Mouse (Mus musculus): ENCODE data around the gene Cbl. TPM values are rescaled to one million over a fixed set of nuclear protein-coding genes. Genes with fewer than 3 reads are reported as not detected.

Cbl gene
- polyA plus RNA-seq, 1 experiment from 2014 or later = 14.8 TPM

- Histone ChIP-seq H3K9me3 (replicated peaks; ENCODE audit: control insufficient read depth, low read length) (no peaks in the 10 kb centered on the region), H3K4me3 (ENCODE audit: low read depth, low read length) (no peak overlapping the region), H3K36me3 (ENCODE audit: control insufficient read depth, insufficient read depth, low read length) (no peaks in the 10 kb centered on the region), H3K27me3 (ENCODE audit: control insufficient read depth, insufficient read depth, low read length) (no peaks in the 10 kb centered on the region), H3K9ac (ENCODE audit: low read depth, low read length) (no peak overlapping the region), H3K4me2 (no peak overlapping the region), H3K27ac (ENCODE audit: low read depth, low read length) (no peak overlapping the region), H3K4me1 (ENCODE audit: control insufficient read depth, insufficient read depth, low read length) (peaks cover 6% of the 10 kb centered on the region)
- ATAC-seq (replicated peaks; ENCODE audit: insufficient number of reproducible peaks, low FRiP score, low TSS enrichment) = no peak
- 60% methylated on average over 4 of the region's 4 CpGs for WGBS (ENCODE audit: insufficient replicate concordance)
Observed at GRCm38 (mm10) chr9:44237128-44237527, 3.3 kb upstream of the Cbl start.

GRCm38 (mm10) chr9:44236601-44237000 is 2.8 kb upstream of the Cbl start:
- no peaks in the 10 kb centered on the region for H3K36me3 ChIP-seq (ENCODE audit: control insufficient read depth, insufficient read depth, low read length)
- H3K9me3 ChIP-seq (replicated peaks; ENCODE audit: control insufficient read depth, low read length) = no peaks in the 10 kb centered on the region
- H3K9ac ChIP-seq (ENCODE audit: low read depth, low read length) = no peak overlapping the region
- H3K4me3 ChIP-seq (ENCODE audit: low read depth, low read length) = no peak overlapping the region
- H3K27me3 ChIP-seq (ENCODE audit: control insufficient read depth, insufficient read depth, low read length) = no peaks in the 10 kb centered on the region
- no peak overlapping the region for H3K27ac ChIP-seq (ENCODE audit: low read depth, low read length)
- ATAC-seq (replicated peaks; ENCODE audit: insufficient number of reproducible peaks, low FRiP score, low TSS enrichment) = no peak
- 58% methylated on average over 4 of the region's 4 CpGs for WGBS (ENCODE audit: insufficient replicate concordance)
- no peak overlapping the region for H3K4me2 ChIP-seq
- peaks cover 12% of the 10 kb centered on the region for H3K4me1 ChIP-seq (ENCODE audit: control insufficient read depth, insufficient read depth, low read length)

- 20% methylated on average over 19 of the region's 19 CpGs for WGBS (ENCODE audit: insufficient replicate concordance)
- Histone ChIP-seq H3K4me2 (peak overlapping the region; percentile 82), H3K36me3 (ENCODE audit: control insufficient read depth, insufficient read depth, low read length) (no peaks in the 10 kb centered on the region), H3K27ac (ENCODE audit: low read depth, low read length) (peak overlapping the region; percentile 95; the same call in 1 of the 2 replicates), H3K4me1 (ENCODE audit: control insufficient read depth, insufficient read depth, low read length) (peaks cover 17% of the 10 kb centered on the region), H3K9ac (ENCODE audit: low read depth, low read length) (peak overlapping the region; percentile 29), H3K27me3 (ENCODE audit: control insufficient read depth, insufficient read depth, low read length) (no peaks in the 10 kb centered on the region), H3K9me3 (replicated peaks; ENCODE audit: control insufficient read depth, low read length) (no peaks in the 10 kb centered on the region), H3K4me3 (ENCODE audit: low read depth, low read length) (peak overlapping the region; percentile 95)
- ATAC-seq (replicated peaks; ENCODE audit: insufficient number of reproducible peaks, low FRiP score, low TSS enrichment) = no peak
Observed at GRCm38 (mm10) chr9:44234479-44235427, 904 bp upstream of the Cbl start.

- H3K36me3 ChIP-seq (ENCODE audit: control insufficient read depth, insufficient read depth, low read length) = no peaks in the 10 kb centered on the region
- 1% methylated on average over 40 of the region's 40 CpGs for WGBS (ENCODE audit: insufficient replicate concordance)
- H3K9ac ChIP-seq (ENCODE audit: low read depth, low read length) = peak overlapping the region; percentile 91
- H3K27ac ChIP-seq (ENCODE audit: low read depth, low read length) = peak overlapping the region; percentile 95
- peak; percentile 62 for ATAC-seq (replicated peaks; ENCODE audit: insufficient number of reproducible peaks, low FRiP score, low TSS enrichment)
- no peaks in the 10 kb centered on the region for H3K27me3 ChIP-seq (ENCODE audit: control insufficient read depth, insufficient read depth, low read length)
- H3K4me2 ChIP-seq = peak overlapping the region; percentile 82
- H3K4me1 ChIP-seq (ENCODE audit: control insufficient read depth, insufficient read depth, low read length) = peaks cover 20% of the 10 kb centered on the region
- H3K4me3 ChIP-seq (ENCODE audit: low read depth, low read length) = peak overlapping the region; percentile 95
- H3K9me3 ChIP-seq (replicated peaks; ENCODE audit: control insufficient read depth, low read length) = no peaks in the 10 kb centered on the region
Observed at GRCm38 (mm10) chr9:44233021-44233801, 638 bp downstream of the Cbl start.

GRCm38 (mm10) chr9:44231609-44232008 is 2.2 kb downstream of the Cbl start:
- Histone ChIP-seq H3K4me1 (ENCODE audit: control insufficient read depth, insufficient read depth, low read length) (peaks cover 19% of the 10 kb centered on the region), H3K27ac (ENCODE audit: low read depth, low read length) (no peak overlapping the region), H3K4me3 (ENCODE audit: low read depth, low read length) (no peak overlapping the region), H3K27me3 (ENCODE audit: control insufficient read depth, insufficient read depth, low read length) (no peaks in the 10 kb centered on the region), H3K36me3 (ENCODE audit: control insufficient read depth, insufficient read depth, low read length) (no peaks in the 10 kb centered on the region), H3K9me3 (replicated peaks; ENCODE audit: control insufficient read depth, low read length) (no peaks in the 10 kb centered on the region), H3K4me2 (peak overlapping the region; percentile 82; the same call in 1 of the 2 replicates), H3K9ac (ENCODE audit: low read depth, low read length) (no peak overlapping the region)
- ATAC-seq (replicated peaks; ENCODE audit: insufficient number of reproducible peaks, low FRiP score, low TSS enrichment) = no peak

GRCm38 (mm10) chr9:44225993-44226392 is 7.9 kb downstream of the Cbl start:
- Histone ChIP-seq H3K27me3 (ENCODE audit: control insufficient read depth, insufficient read depth, low read length) (no peaks in the 10 kb centered on the region), H3K9me3 (replicated peaks; ENCODE audit: control insufficient read depth, low read length) (no peaks in the 10 kb centered on the region), H3K4me3 (ENCODE audit: low read depth, low read length) (no peak overlapping the region), H3K4me1 (ENCODE audit: control insufficient read depth, insufficient read depth, low read length) (peaks cover 7% of the 10 kb centered on the region), H3K36me3 (ENCODE audit: control insufficient read depth, insufficient read depth, low read length) (no peaks in the 10 kb centered on the region), H3K4me2 (no peak overlapping the region), H3K9ac (ENCODE audit: low read depth, low read length) (no peak overlapping the region), H3K27ac (ENCODE audit: low read depth, low read length) (no peak overlapping the region)
- 56% methylated on average over 6 of the region's 6 CpGs for WGBS (ENCODE audit: insufficient replicate concordance)
- no peak for ATAC-seq (replicated peaks; ENCODE audit: insufficient number of reproducible peaks, low FRiP score, low TSS enrichment)

- H3K9me3 ChIP-seq (replicated peaks; ENCODE audit: control insufficient read depth, low read length) = no peaks in the 10 kb centered on the region
Observed at GRCm38 (mm10) chr9:44213538-44213937, 20.3 kb downstream of the Cbl start.

GRCm38 (mm10) chr9:44212406-44212805 is 21.4 kb downstream of the Cbl start:
- Histone ChIP-seq H3K36me3 (ENCODE audit: control insufficient read depth, insufficient read depth, low read length) (peaks cover 5% of the 10 kb centered on the region; the same call in 1 of the 2 replicates), H3K9me3 (replicated peaks; ENCODE audit: control insufficient read depth, low read length) (no peaks in the 10 kb centered on the region), H3K4me3 (ENCODE audit: low read depth, low read length) (no peak overlapping the region), H3K4me2 (no peak overlapping the region), H3K4me1 (ENCODE audit: control insufficient read depth, insufficient read depth, low read length) (no peaks in the 10 kb centered on the region), H3K27me3 (ENCODE audit: control insufficient read depth, insufficient read depth, low read length) (no peaks in the 10 kb centered on the region), H3K27ac (ENCODE audit: low read depth, low read length) (no peak overlapping the region), H3K9ac (ENCODE audit: low read depth, low read length) (no peak overlapping the region)
- ATAC-seq (replicated peaks; ENCODE audit: insufficient number of reproducible peaks, low FRiP score, low TSS enrichment) = no peak
- WGBS (ENCODE audit: insufficient replicate concordance) = 93% methylated on average over 4 of the region's 4 CpGs

More at GRCm38 (mm10) chr9:44213538-44213937, 20.3 kb downstream of the Cbl start:
- H3K4me3 ChIP-seq (ENCODE audit: low read depth, low read length) = no peak overlapping the region
- H3K27me3 ChIP-seq (ENCODE audit: control insufficient read depth, insufficient read depth, low read length) = no peaks in the 10 kb centered on the region
- peaks cover 5% of the 10 kb centered on the region; the same call in 1 of the 2 replicates for H3K36me3 ChIP-seq (ENCODE audit: control insufficient read depth, insufficient read depth, low read length)
- no peaks in the 10 kb centered on the region for H3K4me1 ChIP-seq (ENCODE audit: control insufficient read depth, insufficient read depth, low read length)
- H3K27ac ChIP-seq (ENCODE audit: low read depth, low read length) = no peak overlapping the region
- WGBS (ENCODE audit: insufficient replicate concordance) = 93% methylated on average over 14 of the region's 14 CpGs
- no peak overlapping the region for H3K9ac ChIP-seq (ENCODE audit: low read depth, low read length)
- ATAC-seq (replicated peaks; ENCODE audit: insufficient number of reproducible peaks, low FRiP score, low TSS enrichment) = no peak
- H3K4me2 ChIP-seq = no peak overlapping the region
